Mouse (Mus musculus) lung, postnatal 0 days (tissue): ENCODE results near the gene Gpc6.

Experiments
- CTCF ChIP-seq: IDR thresholded peaks from 2 replicates; pipeline ENCODE4 v1.5.1; 2016; ENCODE audit warnings: antibody characterized with exemption, mild to moderate bottlenecking
- EP300 ChIP-seq: IDR thresholded peaks from 2 replicates; pipeline ENCODE4 v1.6.1; 2016; ENCODE audit warnings: antibody characterized with exemption, mild to moderate bottlenecking, control low read depth

- TF ChIP-seq CTCF (no peak), EP300 (no peak)
Measured at GRCm38 (mm10) chr14:117755231-117755630, 830.1 kb downstream of the Gpc6 start.
